Mouse (Mus musculus) limb, embryonic 12.5 days (tissue): ENCODE measurements at regions not wholly inside any gene's neighbourhood (a gene's known extent, or its start where the extent isn't known, plus 50 kb on each side); places are given as distances from the start of the nearest gene placed in this dataset.

Source experiments
- ATAC-seq: fragments of 200-750 bp; cut with Nextera tagmentation; 2 replicates; pipeline ENCODE4 v1.8.0; 2017; ENCODE audit warnings: low read depth, moderate TSS enrichment; ENCODE audit not compliant: insufficient number of reproducible peaks, insufficient read depth, low FRiP score, low TSS enrichment
- H3K27ac ChIP-seq: fragments of 300-500 bp; sonication (generic); 2 replicates; pipeline ENCODE4 v1.5.1; 2016; ENCODE audit warnings: mild to moderate bottlenecking, moderate library complexity
- H3K27me3 ChIP-seq: fragments of 300-500 bp; sonication (generic); 2 replicates; pipeline ENCODE4 v1.6.1; 2016; ENCODE audit warnings: mild to moderate bottlenecking, moderate library complexity
- H3K36me3 ChIP-seq: fragments of 300-500 bp; sonication (generic); 2 replicates; pipeline ENCODE4 v1.6.1; 2016; ENCODE audit warnings: mild to moderate bottlenecking, moderate library complexity
- H3K4me1 ChIP-seq: fragments of 300-500 bp; sonication (generic); replicated peaks from 2 replicates; pipeline ENCODE4 v1.6.1; 2016
- H3K4me2 ChIP-seq: fragments of 300-500 bp; sonication (generic); 2 replicates; pipeline ENCODE4 v1.6.1; 2016; ENCODE audit warnings: mild to moderate bottlenecking, moderate library complexity
- H3K4me3 ChIP-seq: fragments of 300-500 bp; sonication (generic); replicated peaks from 2 replicates; pipeline ENCODE4 v1.5.1; 2016; ENCODE audit warnings: mild to moderate bottlenecking
- H3K9ac ChIP-seq: fragments of 300-500 bp; sonication (generic); replicated peaks from 2 replicates; pipeline ENCODE4 v1.6.1; 2016; ENCODE audit warnings: mild to moderate bottlenecking, moderate library complexity
- H3K9me3 ChIP-seq: fragments of 300-500 bp; sonication (generic); 2 replicates; pipeline ENCODE4 v1.6.1; 2016; ENCODE audit warnings: mild to moderate bottlenecking, moderate library complexity
- WGBS: fragments of 180-500 bp; shearing (Covaris S2); methylation state at CpG from one replicate; pipeline ENCODE4 v1.1.7; 2016; 5-methylcytosine and 5-hydroxymethylcytosine counted together

DNA sequence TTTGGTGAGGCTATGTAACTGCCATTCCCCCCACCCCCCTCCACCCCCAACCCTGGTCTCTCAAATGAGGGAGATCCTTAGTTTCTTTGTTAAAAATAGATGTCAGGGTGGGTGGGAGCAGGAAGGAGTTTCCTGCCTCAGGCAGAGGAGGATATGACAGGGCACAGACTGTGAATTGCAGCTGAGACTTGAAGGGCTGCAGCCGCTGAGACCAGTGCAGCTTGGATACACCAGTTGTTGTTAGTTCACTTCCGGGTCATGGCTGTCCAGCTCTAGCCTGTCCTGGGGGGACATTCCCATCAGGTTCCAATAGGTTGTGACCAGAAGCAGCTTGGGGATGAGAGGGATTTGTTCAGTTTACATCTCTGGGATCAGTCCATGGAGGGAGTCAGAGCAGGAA, 76.6 kb upstream of the Dlx2 start:
- Histone ChIP-seq H3K4me3 (no peak overlapping the region), H3K4me2 (no peak overlapping the region), H3K9ac (no peak overlapping the region), H3K27ac (peak overlapping the region; percentile 45; the same call in 1 of the 2 replicates), H3K4me1 (peaks cover 8% of the 10 kb centered on the region), H3K27me3 (0 out of 2 replicates have a peak, but pooled peaks cover 6% of the 10 kb centered on the region), H3K36me3 (no peaks in the 10 kb centered on the region), H3K9me3 (no peaks in the 10 kb centered on the region)
- WGBS = 78% methylated on average over 2 of the region's 2 CpGs
- ATAC-seq = no peak

DNA sequence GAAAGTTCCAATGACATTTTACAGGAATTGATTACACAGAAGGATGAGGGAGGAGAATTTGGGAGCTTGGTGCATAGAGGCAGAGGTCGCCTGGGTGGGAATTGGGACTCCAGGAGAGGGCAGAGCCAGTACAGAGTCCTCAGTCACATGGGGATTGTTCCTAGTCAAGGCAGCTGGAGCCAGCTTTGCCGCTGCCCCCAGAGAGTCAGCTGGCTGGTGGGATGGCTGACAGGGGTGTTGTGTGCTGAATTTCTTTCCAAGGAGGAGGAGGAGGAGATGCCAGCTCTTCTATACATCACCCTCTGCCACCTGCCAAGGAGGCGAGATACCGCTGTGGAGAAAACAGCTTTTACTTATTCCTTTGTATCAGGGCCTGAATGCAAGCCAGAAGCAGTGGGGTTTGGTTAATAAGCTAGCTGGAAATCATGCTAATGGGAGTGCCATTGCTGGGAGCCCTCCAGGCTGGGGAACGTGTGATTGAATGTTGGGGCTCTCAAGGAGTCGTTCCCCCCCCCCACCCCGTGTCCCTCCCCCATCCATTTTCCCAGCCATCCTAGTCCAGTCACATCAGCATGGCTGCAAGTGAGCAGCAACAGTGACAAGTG, 78.8 kb upstream of the Dlx2 start:
- peaks cover 25% of the 10 kb centered on the region for H3K4me1 ChIP-seq
- 74% methylated on average over 7 of the region's 7 CpGs for WGBS
- H3K4me2 ChIP-seq = no peak overlapping the region
- no peaks in the 10 kb centered on the region for H3K36me3 ChIP-seq
- H3K9ac ChIP-seq = no peak overlapping the region
- ATAC-seq = no peak
- H3K9me3 ChIP-seq = no peaks in the 10 kb centered on the region
- no peak overlapping the region for H3K4me3 ChIP-seq
- peaks cover 17% of the 10 kb centered on the region; the same call in 1 of the 2 replicates for H3K27me3 ChIP-seq
- H3K27ac ChIP-seq = no peak overlapping the region

DNA sequence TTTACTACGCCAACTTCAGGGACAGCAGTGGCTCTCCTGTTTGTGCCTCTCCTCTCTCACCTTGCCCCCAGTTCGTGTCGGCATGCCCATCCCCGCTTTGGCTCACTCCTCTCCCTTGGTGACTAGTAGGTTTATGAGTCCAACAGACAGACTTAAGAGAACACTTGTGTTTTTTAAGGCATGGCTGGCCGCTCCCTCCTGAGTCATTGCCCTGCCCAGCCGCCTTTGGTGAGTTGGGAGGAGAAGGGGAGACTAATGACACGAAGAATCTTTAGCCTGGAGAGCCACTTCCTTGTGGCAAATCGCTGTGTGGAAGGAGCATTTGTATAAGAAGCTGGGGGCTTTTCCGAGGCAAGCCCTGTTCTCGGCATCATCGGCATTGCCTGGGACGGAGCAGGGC, 79.8 kb upstream of the Dlx2 start:
- H3K9me3 ChIP-seq = no peaks in the 10 kb centered on the region
- H3K27ac ChIP-seq = no peak overlapping the region
- no peak for ATAC-seq
- 65% methylated on average over 12 of the region's 12 CpGs for WGBS
- H3K36me3 ChIP-seq = no peaks in the 10 kb centered on the region
- peaks cover 19% of the 10 kb centered on the region; the same call in 1 of the 2 replicates for H3K27me3 ChIP-seq
- H3K9ac ChIP-seq = no peak overlapping the region
- peaks cover 25% of the 10 kb centered on the region for H3K4me1 ChIP-seq
- H3K4me2 ChIP-seq = no peak overlapping the region
- H3K4me3 ChIP-seq = no peak overlapping the region

DNA sequence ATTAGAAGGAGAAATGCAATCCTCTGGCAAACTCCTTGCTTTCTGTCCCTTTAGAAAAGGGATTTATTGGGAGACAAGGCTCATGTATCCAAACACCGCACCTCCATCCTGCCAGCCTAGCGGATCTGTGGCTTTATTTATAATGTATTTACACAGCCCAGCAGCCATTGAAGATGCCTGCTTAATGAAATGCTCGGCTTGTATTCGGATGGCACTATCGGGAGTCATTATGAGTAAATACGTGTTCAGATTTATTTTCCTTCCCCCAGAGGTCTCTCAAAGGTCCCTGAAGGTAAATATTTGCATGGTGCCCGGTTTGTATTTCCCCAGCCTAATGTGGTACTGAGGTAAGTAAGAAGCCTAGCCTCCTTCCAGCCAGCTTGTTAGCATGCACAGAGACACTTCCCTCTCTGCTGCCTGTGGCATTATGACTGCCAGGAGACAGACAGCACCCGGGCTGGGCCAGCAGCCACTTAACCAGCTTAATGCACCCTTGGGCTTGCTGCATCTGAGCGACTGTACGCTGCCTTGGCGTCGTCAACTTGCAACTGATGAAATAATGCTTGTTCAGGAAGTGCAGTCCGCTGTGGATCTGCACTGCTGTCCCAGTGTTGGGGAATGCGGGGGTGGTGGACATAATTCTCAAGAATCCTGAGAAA, 80.7 kb upstream of the Dlx2 start:
- Histone ChIP-seq H3K27me3 (peaks cover 19% of the 10 kb centered on the region; the same call in 1 of the 2 replicates), H3K27ac (no peak overlapping the region), H3K9ac (no peak overlapping the region), H3K9me3 (no peaks in the 10 kb centered on the region), H3K4me2 (no peak overlapping the region), H3K4me3 (no peak overlapping the region), H3K4me1 (peaks cover 25% of the 10 kb centered on the region), H3K36me3 (no peaks in the 10 kb centered on the region)
- ATAC-seq = no peak
- WGBS = 64% methylated on average over 14 of the region's 14 CpGs

DNA sequence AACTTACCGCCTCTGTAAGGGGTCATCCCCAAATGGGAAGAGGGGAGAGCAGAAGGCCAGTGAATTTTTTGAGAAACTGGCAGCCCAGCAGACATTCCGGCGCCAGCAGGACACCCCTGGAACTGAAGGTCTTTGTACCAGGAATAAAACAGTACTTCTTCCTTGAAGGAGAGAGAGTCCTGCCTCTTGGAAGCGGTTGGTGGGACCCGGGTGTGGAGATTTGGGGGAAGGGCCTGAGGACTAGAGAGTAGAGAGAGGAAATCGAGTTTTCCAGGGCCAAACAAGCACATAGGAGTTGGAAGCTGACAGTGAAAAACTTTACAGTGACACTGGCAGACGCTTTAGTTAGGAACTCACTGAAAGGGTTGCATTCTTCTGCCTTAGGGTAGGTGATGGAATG, 82.3 kb upstream of the Dlx2 start:
- WGBS = 11% methylated on average over 7 of the region's 7 CpGs
- Histone ChIP-seq H3K9ac (peak overlapping the region; percentile 38; the same call in 1 of the 2 replicates), H3K27me3 (peaks cover 19% of the 10 kb centered on the region; the same call in 1 of the 2 replicates), H3K27ac (peak overlapping the region; percentile 7; the same call in 1 of the 2 replicates), H3K9me3 (no peaks in the 10 kb centered on the region), H3K36me3 (no peaks in the 10 kb centered on the region), H3K4me1 (peaks cover 25% of the 10 kb centered on the region), H3K4me2 (peak overlapping the region; percentile 89), H3K4me3 (peak overlapping the region; percentile 45)
- no peak for ATAC-seq

DNA sequence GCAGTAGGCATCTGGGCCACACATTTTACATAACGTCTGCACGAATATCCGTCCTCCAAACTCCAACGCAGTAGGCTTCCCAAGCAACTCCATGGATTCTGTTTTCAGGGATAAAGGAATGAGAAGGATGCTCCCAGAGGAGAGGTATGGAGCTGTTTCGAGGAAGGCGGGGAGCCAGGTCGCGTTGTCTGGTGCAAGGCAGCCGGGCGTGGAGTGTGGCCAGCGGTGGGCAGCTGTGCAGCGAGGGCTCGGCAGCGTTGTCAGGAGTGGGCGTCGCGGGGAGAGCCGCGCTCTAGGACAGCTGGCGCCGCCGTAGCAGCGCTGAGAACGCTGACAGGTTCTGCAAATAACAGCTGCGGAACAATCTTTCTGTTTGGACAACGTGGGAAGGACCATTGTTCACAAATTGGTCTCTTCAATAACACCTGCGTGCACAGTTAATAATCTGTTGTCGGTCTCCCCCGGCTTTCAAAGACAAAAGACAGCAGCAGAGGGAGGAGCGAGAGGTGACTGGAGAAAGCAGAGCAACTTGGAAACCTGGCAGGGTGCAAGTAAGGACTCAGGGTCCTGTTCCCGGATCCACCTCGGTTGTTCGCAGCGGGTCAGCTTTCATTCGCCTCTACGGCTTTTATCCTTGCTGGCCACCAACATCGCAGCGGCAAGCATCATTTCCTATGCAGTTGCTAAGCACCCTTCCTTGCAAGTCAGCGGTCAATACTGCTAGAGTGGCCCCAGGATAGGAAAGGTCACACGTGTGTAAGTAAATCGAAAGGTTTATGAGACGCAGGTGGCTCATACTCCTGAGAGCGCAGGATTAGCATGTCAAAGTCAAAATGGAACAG, 83.0 kb upstream of the Dlx2 start:
- peak overlapping the region; percentile 45 for H3K4me3 ChIP-seq
- ATAC-seq = 0 out of 2 replicates have a peak, but pooled peaks have one; percentile 20
- peak overlapping the region; percentile 38 for H3K9ac ChIP-seq
- under 1% methylated on average over 43 of the region's 43 CpGs for WGBS
- H3K4me1 ChIP-seq = peaks cover 25% of the 10 kb centered on the region
- peaks cover 19% of the 10 kb centered on the region; the same call in 1 of the 2 replicates for H3K27me3 ChIP-seq
- H3K4me2 ChIP-seq = peak overlapping the region; percentile 89
- H3K9me3 ChIP-seq = no peaks in the 10 kb centered on the region
- peak overlapping the region; percentile 7; the same call in 1 of the 2 replicates for H3K27ac ChIP-seq
- no peaks in the 10 kb centered on the region for H3K36me3 ChIP-seq

DNA sequence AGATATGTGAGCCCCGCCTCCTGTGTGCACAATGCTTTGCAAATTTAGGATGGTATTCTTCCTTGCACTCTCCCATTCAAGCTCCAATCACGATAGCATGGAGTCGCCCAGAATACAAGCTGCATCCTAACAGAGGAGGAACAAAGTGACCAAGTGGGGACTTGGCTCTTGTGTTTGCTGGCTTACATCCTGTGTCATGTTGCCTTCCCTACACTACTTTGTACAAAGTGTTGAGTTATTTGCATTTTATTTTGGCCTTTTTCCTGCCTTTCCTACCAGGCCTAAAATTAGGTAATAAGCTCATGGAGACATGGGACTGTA, 83.5 kb upstream of the Dlx2 start:
- Histone ChIP-seq H3K27ac (no peak overlapping the region), H3K9ac (no peak overlapping the region), H3K27me3 (peaks cover 19% of the 10 kb centered on the region; the same call in 1 of the 2 replicates), H3K4me2 (peak overlapping the region; percentile 89), H3K36me3 (no peaks in the 10 kb centered on the region), H3K9me3 (no peaks in the 10 kb centered on the region), H3K4me1 (peaks cover 25% of the 10 kb centered on the region), H3K4me3 (peak overlapping the region; percentile 45)
- ATAC-seq = peak; percentile 59; the same call in 1 of the 2 replicates
- 15% methylated on average over 3 of the region's 3 CpGs for WGBS

DNA sequence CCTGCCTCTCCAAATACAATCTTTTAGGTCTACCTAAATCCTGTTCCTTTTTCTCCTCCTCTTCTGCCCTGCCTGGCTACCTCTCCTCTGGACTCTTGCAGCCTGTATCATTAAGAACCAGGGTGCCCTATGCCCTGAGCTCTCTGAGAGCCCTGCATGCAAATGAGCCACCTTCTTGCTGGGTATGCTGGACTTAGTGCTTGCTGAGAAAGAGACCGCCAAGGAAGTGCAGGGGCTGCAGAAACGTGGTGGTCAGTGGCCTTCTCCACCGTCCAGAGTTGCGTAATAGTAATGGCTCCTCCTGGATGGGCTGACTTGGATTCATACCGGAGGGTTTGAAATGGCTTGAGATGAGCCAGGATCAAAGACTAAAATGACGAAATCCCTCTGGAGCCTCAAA, 86.9 kb upstream of the Dlx2 start:
- no peak for ATAC-seq
- H3K27ac ChIP-seq = no peak overlapping the region
- 76% methylated on average over 6 of the region's 6 CpGs for WGBS
- H3K4me1 ChIP-seq = peaks cover 17% of the 10 kb centered on the region
- H3K4me3 ChIP-seq = no peak overlapping the region
- peaks cover 14% of the 10 kb centered on the region; the same call in 1 of the 2 replicates for H3K27me3 ChIP-seq
- no peak overlapping the region for H3K9ac ChIP-seq
- no peaks in the 10 kb centered on the region for H3K9me3 ChIP-seq
- no peaks in the 10 kb centered on the region for H3K36me3 ChIP-seq
- H3K4me2 ChIP-seq = no peak overlapping the region

DNA sequence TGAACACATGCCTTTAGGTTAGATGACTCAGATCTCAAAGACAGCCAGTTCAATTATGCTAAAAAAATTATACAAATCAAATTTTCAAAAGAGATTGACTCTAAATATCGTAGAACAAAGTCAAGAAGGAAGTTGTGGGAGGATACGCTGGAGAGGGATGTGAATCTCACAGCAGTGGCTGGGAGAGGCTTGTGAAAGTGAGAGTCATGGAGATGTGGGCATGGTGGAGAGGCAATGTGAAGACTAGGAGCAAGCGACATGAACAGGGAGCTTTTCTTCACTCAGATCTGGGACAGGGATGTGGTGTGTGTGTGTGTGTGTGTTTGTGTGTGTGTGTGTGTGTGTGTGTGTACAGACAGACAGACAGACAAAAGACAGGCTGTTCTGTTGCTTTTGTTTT, 87.9 kb upstream of the Dlx2 start:
- peaks cover 11% of the 10 kb centered on the region; the same call in 1 of the 2 replicates for H3K27me3 ChIP-seq
- ATAC-seq = no peak
- no peak overlapping the region for H3K9ac ChIP-seq
- WGBS = 76% methylated on average over 3 of the region's 3 CpGs
- no peaks in the 10 kb centered on the region for H3K36me3 ChIP-seq
- peaks cover 9% of the 10 kb centered on the region for H3K4me1 ChIP-seq
- no peak overlapping the region for H3K27ac ChIP-seq
- H3K4me2 ChIP-seq = no peak overlapping the region
- no peak overlapping the region for H3K4me3 ChIP-seq
- no peaks in the 10 kb centered on the region for H3K9me3 ChIP-seq

DNA sequence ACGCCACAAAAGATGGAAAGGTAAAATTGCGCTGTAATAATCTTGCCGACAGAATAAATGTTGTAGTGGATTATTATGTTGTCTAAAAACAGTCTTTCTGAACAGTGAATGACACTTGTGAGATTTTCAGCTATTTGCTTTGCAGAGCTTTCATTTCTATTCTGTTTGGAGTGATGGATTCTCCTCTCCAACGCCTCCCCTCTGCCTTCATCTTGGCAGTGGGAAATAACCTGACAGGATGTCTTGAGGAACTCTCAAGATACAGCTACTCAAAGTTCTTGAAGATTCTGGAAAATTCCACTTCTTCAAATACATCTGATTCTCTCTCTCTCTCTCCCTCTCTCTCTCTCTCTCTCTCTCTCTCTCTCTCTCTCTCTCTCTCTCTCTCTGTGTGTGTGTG, 89.6 kb upstream of the Dlx2 start:
- 87% methylated on average over 4 of the region's 4 CpGs for WGBS
- no peak overlapping the region for H3K9ac ChIP-seq
- no peak overlapping the region for H3K4me3 ChIP-seq
- no peak overlapping the region for H3K27ac ChIP-seq
- no peak for ATAC-seq
- peaks cover 4% of the 10 kb centered on the region for H3K9me3 ChIP-seq
- no peak overlapping the region for H3K4me2 ChIP-seq
- H3K36me3 ChIP-seq = no peaks in the 10 kb centered on the region
- H3K27me3 ChIP-seq = no peaks in the 10 kb centered on the region
- H3K4me1 ChIP-seq = no peaks in the 10 kb centered on the region

DNA sequence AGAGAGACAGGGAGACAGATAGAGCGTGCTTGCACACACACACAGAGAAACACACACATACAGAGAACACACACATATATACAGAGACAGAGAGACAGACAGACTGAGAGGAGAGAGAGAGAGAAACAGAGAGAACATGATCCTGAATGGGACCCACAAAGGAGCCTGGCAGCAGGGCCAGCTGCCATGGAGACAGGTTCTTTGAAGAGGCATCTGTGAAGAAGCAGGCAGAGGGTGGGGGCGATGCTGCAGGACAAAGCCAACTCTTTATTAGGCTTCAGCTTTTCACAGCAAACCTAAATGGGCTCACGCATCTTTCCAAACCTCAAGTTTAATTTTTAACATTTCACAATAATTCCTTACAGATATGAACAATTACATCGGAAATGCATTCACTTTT, 90.0 kb upstream of the Dlx2 start:
- Histone ChIP-seq H3K9me3 (peaks cover 6% of the 10 kb centered on the region), H3K9ac (no peak overlapping the region), H3K27me3 (no peaks in the 10 kb centered on the region), H3K36me3 (no peaks in the 10 kb centered on the region), H3K4me1 (no peaks in the 10 kb centered on the region), H3K4me2 (no peak overlapping the region), H3K27ac (no peak overlapping the region), H3K4me3 (no peak overlapping the region)
- 79% methylated on average over 4 of the region's 4 CpGs for WGBS
- no peak for ATAC-seq
